Mouse (Mus musculus): Measurements from ENCODE around the gene Myo1e. TPM values are rescaled to one million over a fixed set of nuclear protein-coding genes. Genes with fewer than 3 reads are reported as not detected.
A peak's percentile ranks its signal among the peaks of the same experiment; 100 is the strongest.

The Myo1e gene
- total and polyA plus RNA-seq, 2 experiments: 11.2 to 25.1 TPM

DNA sequence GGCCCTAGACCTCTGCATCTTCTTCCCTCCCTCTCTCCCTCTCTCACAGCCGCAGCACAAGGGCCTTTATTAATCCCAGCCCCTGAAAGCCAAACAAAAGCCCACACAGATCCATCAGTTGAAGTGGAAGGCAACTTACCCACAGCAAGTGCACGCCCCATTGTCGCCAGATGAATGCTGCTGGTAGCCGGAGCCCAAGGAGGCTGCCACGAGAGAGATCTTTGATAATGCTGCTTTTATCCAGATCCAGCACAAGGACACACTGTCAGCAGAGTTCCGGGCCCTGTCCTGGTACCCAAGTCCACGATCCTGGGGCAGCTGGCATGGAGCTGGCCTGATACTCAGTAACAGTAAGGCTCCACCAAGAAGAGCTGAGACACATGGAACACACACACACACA is 91.1 kb downstream of the Myo1e start:
- no peak overlapping the region for H3K27ac ChIP-seq (replicated peaks; ENCODE audit: insufficient read depth, low read depth, low read length)
- no peaks in the 10 kb centered on the region for H3K4me1 ChIP-seq (ENCODE audit: control insufficient read depth, insufficient read depth, low read length)
- no peak for DNase-seq (ENCODE audit: extremely low read depth, low read depth, low spot score)
- no peaks in the 10 kb centered on the region for H3K27me3 ChIP-seq (ENCODE audit: control insufficient read depth, insufficient read depth, low read length)
- WGBS: 87% methylated on average over 7 of the region's 7 CpGs
- H3K4me3 ChIP-seq (ENCODE audit: insufficient read depth, low read depth, low read length): no peak overlapping the region
- H3K79me2 ChIP-seq (ENCODE audit: control insufficient read depth, insufficient read depth, low read length): peaks cover 7% of the 10 kb centered on the region; the same call in 1 of the 2 replicates
- TF ChIP-seq CTCF (IDR thresholded peaks at IDR 0.05; ENCODE audit: low read depth, low read length) (no peak), POLR2A (IDR thresholded peaks at IDR 0.05; ENCODE audit: extremely low read depth, insufficient read depth, low read length) (no peak)
- no peak overlapping the region for H3K9ac ChIP-seq (ENCODE audit: low read depth, low read length)
- H3K36me3 ChIP-seq (ENCODE audit: control insufficient read depth, insufficient read depth, low read length): peaks cover 23% of the 10 kb centered on the region

DNA sequence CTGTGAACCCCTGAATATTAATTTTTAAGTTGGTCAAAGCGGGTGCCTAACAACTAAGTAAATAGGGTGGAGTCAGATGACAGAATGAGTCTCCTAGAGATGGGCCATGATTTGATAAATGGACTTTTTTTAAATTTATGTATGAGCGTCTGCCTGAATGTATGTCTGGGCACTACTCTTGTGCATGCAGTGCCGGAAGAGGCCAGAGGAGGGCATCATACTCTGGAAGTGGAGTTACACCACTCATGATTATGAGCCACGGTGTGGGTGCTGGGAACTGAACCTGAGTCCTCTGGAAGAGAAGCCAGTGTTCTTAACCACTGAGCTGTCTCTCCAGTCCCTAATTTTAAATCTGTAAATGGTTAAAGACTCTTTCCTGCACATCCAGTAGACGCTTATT is 93.6 kb downstream of the Myo1e start:
- peaks cover 7% of the 10 kb centered on the region; the same call in 1 of the 2 replicates for H3K79me2 ChIP-seq (ENCODE audit: control insufficient read depth, insufficient read depth, low read length)
- peaks cover 21% of the 10 kb centered on the region for H3K36me3 ChIP-seq (ENCODE audit: control insufficient read depth, insufficient read depth, low read length)
- no peak overlapping the region for H3K4me3 ChIP-seq (ENCODE audit: insufficient read depth, low read depth, low read length)
- WGBS: 97% methylated on average over 5 of the region's 5 CpGs
- H3K4me1 ChIP-seq (ENCODE audit: control insufficient read depth, insufficient read depth, low read length): no peaks in the 10 kb centered on the region
- DNase-seq (ENCODE audit: extremely low read depth, low read depth, low spot score): no peak
- TF ChIP-seq CTCF (IDR thresholded peaks at IDR 0.05; ENCODE audit: low read depth, low read length) (peak; percentile 25; the same call in 1 of the 2 replicates), POLR2A (IDR thresholded peaks at IDR 0.05; ENCODE audit: extremely low read depth, insufficient read depth, low read length) (no peak)
- H3K9ac ChIP-seq (ENCODE audit: low read depth, low read length): no peak overlapping the region
- no peaks in the 10 kb centered on the region for H3K27me3 ChIP-seq (ENCODE audit: control insufficient read depth, insufficient read depth, low read length)
- no peak overlapping the region for H3K27ac ChIP-seq (replicated peaks; ENCODE audit: insufficient read depth, low read depth, low read length)

DNA sequence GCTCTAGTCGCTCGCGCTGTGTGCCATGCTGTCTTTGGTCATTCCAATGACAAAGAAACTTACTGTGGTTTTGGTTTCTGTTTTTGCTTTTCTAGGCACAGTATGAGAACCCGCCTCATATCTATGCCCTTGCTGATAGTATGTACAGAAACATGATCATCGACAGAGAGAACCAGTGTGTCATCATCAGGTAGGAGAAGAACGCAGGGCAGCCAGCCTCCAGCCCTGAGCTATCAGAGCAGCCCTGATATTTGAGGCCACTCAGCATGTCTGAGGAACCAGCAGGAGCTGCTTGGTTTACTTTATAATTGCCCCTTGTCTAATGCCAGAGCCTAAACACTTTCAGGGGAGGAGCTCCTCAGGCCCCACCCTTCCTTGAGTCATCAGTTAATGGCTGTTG is 94.4 kb downstream of the Myo1e start:
- Histone ChIP-seq H3K9ac (ENCODE audit: low read depth, low read length) (no peak overlapping the region), H3K4me1 (ENCODE audit: control insufficient read depth, insufficient read depth, low read length) (no peaks in the 10 kb centered on the region), H3K36me3 (ENCODE audit: control insufficient read depth, insufficient read depth, low read length) (peaks cover 21% of the 10 kb centered on the region), H3K79me2 (ENCODE audit: control insufficient read depth, insufficient read depth, low read length) (peaks cover 11% of the 10 kb centered on the region; the same call in 1 of the 2 replicates), H3K27ac (replicated peaks; ENCODE audit: insufficient read depth, low read depth, low read length) (no peak overlapping the region), H3K27me3 (ENCODE audit: control insufficient read depth, insufficient read depth, low read length) (no peaks in the 10 kb centered on the region), H3K4me3 (ENCODE audit: insufficient read depth, low read depth, low read length) (no peak overlapping the region)
- DNase-seq (ENCODE audit: extremely low read depth, low read depth, low spot score): no peak
- TF ChIP-seq CTCF (IDR thresholded peaks at IDR 0.05; ENCODE audit: low read depth, low read length): no peak
- TF ChIP-seq POLR2A (IDR thresholded peaks at IDR 0.05; ENCODE audit: extremely low read depth, insufficient read depth, low read length): no peak
- WGBS: 97% methylated on average over 6 of the region's 6 CpGs

DNA sequence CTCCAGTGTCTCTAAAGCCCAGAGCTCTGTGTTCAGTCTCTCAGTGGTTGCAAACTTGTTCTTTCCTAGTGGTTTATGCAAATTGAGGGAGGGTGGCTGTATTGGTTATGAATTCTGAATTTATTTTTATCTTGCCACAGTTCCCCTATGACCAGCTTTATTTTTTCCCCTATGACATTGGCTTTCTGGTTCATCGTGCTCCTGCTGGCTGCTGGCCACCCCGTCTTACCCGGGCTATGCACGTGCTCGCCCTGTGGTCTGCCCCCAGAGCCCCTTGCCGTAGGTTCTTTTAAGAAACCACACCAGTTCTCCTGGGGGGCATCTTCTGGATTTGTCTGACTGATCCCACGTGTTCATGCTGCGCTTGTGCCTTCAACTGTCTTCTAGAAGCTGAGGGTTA is 97.8 kb downstream of the Myo1e start:
- WGBS: 97% methylated on average over 8 of the region's 8 CpGs
- no peaks in the 10 kb centered on the region for H3K4me1 ChIP-seq (ENCODE audit: control insufficient read depth, insufficient read depth, low read length)
- H3K9ac ChIP-seq (ENCODE audit: low read depth, low read length): no peak overlapping the region
- no peak for DNase-seq (ENCODE audit: extremely low read depth, low read depth, low spot score)
- TF ChIP-seq CTCF (IDR thresholded peaks at IDR 0.05; ENCODE audit: low read depth, low read length): no peak
- no peak for TF ChIP-seq POLR2A (IDR thresholded peaks at IDR 0.05; ENCODE audit: extremely low read depth, insufficient read depth, low read length)
- H3K27me3 ChIP-seq (ENCODE audit: control insufficient read depth, insufficient read depth, low read length): no peaks in the 10 kb centered on the region
- peaks cover 18% of the 10 kb centered on the region for H3K36me3 ChIP-seq (ENCODE audit: control insufficient read depth, insufficient read depth, low read length)
- no peak overlapping the region for H3K27ac ChIP-seq (replicated peaks; ENCODE audit: insufficient read depth, low read depth, low read length)
- H3K4me3 ChIP-seq (ENCODE audit: insufficient read depth, low read depth, low read length): no peak overlapping the region
- peaks cover 8% of the 10 kb centered on the region; the same call in 1 of the 2 replicates for H3K79me2 ChIP-seq (ENCODE audit: control insufficient read depth, insufficient read depth, low read length)

- no peak overlapping the region for H3K27ac ChIP-seq (replicated peaks; ENCODE audit: insufficient read depth, low read depth, low read length)
- peaks cover 7% of the 10 kb centered on the region; the same call in 1 of the 2 replicates for H3K79me2 ChIP-seq (ENCODE audit: control insufficient read depth, insufficient read depth, low read length)
- no peak overlapping the region for H3K9ac ChIP-seq (ENCODE audit: low read depth, low read length)
- TF ChIP-seq POLR2A (IDR thresholded peaks at IDR 0.05; ENCODE audit: extremely low read depth, insufficient read depth, low read length) (no peak), CTCF (IDR thresholded peaks at IDR 0.05; ENCODE audit: low read depth, low read length) (no peak)
- no peak for DNase-seq (ENCODE audit: extremely low read depth, low read depth, low spot score)
- H3K36me3 ChIP-seq (ENCODE audit: control insufficient read depth, insufficient read depth, low read length): peaks cover 9% of the 10 kb centered on the region
- no peaks in the 10 kb centered on the region for H3K4me1 ChIP-seq (ENCODE audit: control insufficient read depth, insufficient read depth, low read length)
- H3K4me3 ChIP-seq (ENCODE audit: insufficient read depth, low read depth, low read length): no peak overlapping the region
- no peaks in the 10 kb centered on the region for H3K27me3 ChIP-seq (ENCODE audit: control insufficient read depth, insufficient read depth, low read length)
- 88% methylated on average over 1 of the region's 1 CpGs for WGBS
Measured at GRCm38 (mm10) chr9:70310046-70310445, 102.9 kb downstream of the Myo1e start.

DNA sequence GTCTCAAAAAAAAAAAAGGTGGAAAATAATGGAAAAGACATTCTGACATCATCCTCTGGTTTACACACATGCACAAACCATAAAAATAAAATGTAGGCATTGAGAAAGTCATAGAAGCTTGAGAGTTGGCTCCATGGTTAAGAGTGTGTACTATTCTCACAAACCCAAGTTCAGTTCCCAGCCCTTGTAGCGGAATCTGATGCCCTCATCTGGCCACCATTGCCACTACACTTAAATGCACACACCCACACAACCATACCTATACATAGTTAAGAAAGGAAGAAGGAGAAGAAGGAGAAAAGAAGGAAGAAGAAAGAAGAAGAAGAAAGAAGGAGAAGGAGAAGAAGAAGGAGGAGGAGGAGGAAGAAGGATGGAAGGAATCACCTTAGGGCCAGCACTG is 106.9 kb downstream of the Myo1e start:
- 100% methylated on average over 1 of the region's 1 CpGs for WGBS
- Histone ChIP-seq H3K4me1 (ENCODE audit: control insufficient read depth, insufficient read depth, low read length) (peaks cover 10% of the 10 kb centered on the region), H3K9ac (ENCODE audit: low read depth, low read length) (no peak overlapping the region), H3K27ac (replicated peaks; ENCODE audit: insufficient read depth, low read depth, low read length) (no peak overlapping the region), H3K4me3 (ENCODE audit: insufficient read depth, low read depth, low read length) (no peak overlapping the region), H3K27me3 (ENCODE audit: control insufficient read depth, insufficient read depth, low read length) (no peaks in the 10 kb centered on the region), H3K79me2 (ENCODE audit: control insufficient read depth, insufficient read depth, low read length) (no peaks in the 10 kb centered on the region), H3K36me3 (ENCODE audit: control insufficient read depth, insufficient read depth, low read length) (0 out of 2 replicates have a peak, but pooled peaks cover 4% of the 10 kb centered on the region)
- DNase-seq (ENCODE audit: extremely low read depth, low read depth, low spot score): peak; percentile 21
- TF ChIP-seq CTCF (IDR thresholded peaks at IDR 0.05; ENCODE audit: low read depth, low read length) (peak; percentile 32; the same call in 1 of the 2 replicates), POLR2A (IDR thresholded peaks at IDR 0.05; ENCODE audit: extremely low read depth, insufficient read depth, low read length) (no peak)
